Mouse (Mus musculus) testis, adult 2 months (tissue): ENCODE data around the gene Slc8a1.

ENCODE experiments used
- CTCF ChIP-seq: fragments of 200-500 bp; IDR thresholded peaks from 2 replicates; pipeline ENCODE4 v1.5.1; 2012; ENCODE audit warnings: low read depth, mild to moderate bottlenecking, inconsistent platforms, low read length, moderate library complexity; ENCODE audit not compliant: control insufficient read depth, insufficient read depth, insufficient replicate concordance
- POLR2A ChIP-seq: fragments of 200-500 bp; IDR thresholded peaks from 2 replicates; pipeline ENCODE4 v1.6.1; 2012; ENCODE audit warnings: low read depth, mild to moderate bottlenecking, inconsistent platforms, low read length, moderate library complexity; ENCODE audit not compliant: control insufficient read depth

DNA sequence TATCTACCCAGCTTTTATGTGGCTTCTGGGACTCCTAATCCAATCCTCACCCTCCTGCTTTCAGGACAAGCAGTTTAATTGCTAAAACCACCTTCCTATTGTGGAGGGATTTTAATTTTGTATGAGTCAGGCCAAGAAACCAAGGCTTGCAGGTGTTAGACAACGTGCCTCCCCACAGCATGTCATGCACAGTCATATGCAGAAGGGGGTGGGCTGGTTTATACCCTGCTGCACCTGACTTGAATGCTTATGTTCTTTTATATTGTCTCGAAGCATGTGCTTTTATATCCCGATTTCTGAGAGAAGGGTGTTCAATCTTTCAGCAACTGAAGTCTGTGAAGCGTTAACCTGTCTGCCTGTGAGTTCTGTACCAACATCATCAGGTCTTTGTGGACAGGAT lies 334.0 kb downstream of the Slc8a1 start:
- TF ChIP-seq CTCF (no peak), POLR2A (no peak)
